Mouse (Mus musculus): ENCODE data around the gene Hcls1. TPM values are rescaled to one million over a fixed set of nuclear protein-coding genes. Genes with fewer than 3 reads are reported as not detected.

Hcls1 gene
- polyA plus RNA-seq, 1 experiment, result 0.02 TPM

DNA sequence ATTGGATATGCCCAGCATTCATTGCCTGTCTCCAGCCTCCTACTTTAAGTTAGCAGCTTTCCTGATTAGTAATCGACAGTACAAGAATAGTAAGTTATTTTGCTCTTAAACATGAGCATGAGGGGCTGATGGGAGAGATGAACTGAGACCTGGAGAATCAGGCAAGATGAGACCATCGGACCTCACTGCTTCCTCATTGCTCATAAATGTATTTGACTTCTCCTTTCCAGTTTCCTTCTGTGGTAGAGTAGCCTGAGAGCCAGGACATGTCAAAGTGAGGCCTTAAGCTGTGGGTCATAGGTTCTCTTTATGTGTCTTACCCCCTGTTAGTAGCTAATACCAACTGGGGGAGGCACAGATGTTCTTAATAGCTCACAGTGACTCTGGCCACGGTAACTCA, 1.0 kb downstream of the Hcls1 start:
- no peaks in the 10 kb centered on the region for H3K79me2 ChIP-seq (ENCODE audit: control insufficient read depth, insufficient read depth)
- no peaks in the 10 kb centered on the region for H3K27me3 ChIP-seq (ENCODE audit: control insufficient read depth, insufficient read depth, insufficient read length)
- no peak overlapping the region for H3ac ChIP-seq (ENCODE audit: control insufficient read depth, insufficient read length)
- H3K4me3 ChIP-seq, result no peak overlapping the region
- peaks cover 7% of the 10 kb centered on the region for H3K36me3 ChIP-seq (ENCODE audit: control insufficient read depth, insufficient read depth)
- H3K4me2 ChIP-seq (ENCODE audit: low read depth), result no peak overlapping the region
- TF ChIP-seq CEBPB (IDR thresholded peaks at IDR 0.05; ENCODE audit: insufficient read depth, poor library complexity, severe bottlenecking), result no peak
- TF ChIP-seq MAX (IDR thresholded peaks at IDR 0.05; ENCODE audit: low read depth), result no peak
- no peak for TF ChIP-seq USF1 (IDR thresholded peaks at IDR 0.05; ENCODE audit: low read depth)
- TF ChIP-seq POLR2AphosphoS2 (IDR thresholded peaks at IDR 0.05; ENCODE audit: insufficient read length, low read depth), result no peak
- TF ChIP-seq TCF12 (IDR thresholded peaks at IDR 0.05; ENCODE audit: insufficient read depth, poor library complexity, severe bottlenecking), result no peak
- TF ChIP-seq MYOD1 (IDR thresholded peaks at IDR 0.05; ENCODE audit: control insufficient read depth in 1 of 3, insufficient read length in 2 of 3, low read depth in 2 of 3), result no peak
- TF ChIP-seq E2F4 (IDR thresholded peaks at IDR 0.05; ENCODE audit: insufficient read depth), result no peak
- TF ChIP-seq SRF (IDR thresholded peaks at IDR 0.05; ENCODE audit: control insufficient read depth, insufficient read length, low read depth), result no peak
- TF ChIP-seq REST (IDR thresholded peaks at IDR 0.05; ENCODE audit: insufficient read depth, insufficient read length), result no peak
- TF ChIP-seq POLR2A (IDR thresholded peaks at IDR 0.05; ENCODE audit: insufficient read length, low read depth), result no peak
- TF ChIP-seq TCF3 (IDR thresholded peaks at IDR 0.05; ENCODE audit: insufficient read length, low read depth), result no peak
- TF ChIP-seq MYOG (IDR thresholded peaks at IDR 0.05; ENCODE audit: control insufficient read depth in 1 of 3, insufficient read depth in 1 of 3, insufficient read length in 2 of 3, low read depth in 2 of 3), result no peak

DNA sequence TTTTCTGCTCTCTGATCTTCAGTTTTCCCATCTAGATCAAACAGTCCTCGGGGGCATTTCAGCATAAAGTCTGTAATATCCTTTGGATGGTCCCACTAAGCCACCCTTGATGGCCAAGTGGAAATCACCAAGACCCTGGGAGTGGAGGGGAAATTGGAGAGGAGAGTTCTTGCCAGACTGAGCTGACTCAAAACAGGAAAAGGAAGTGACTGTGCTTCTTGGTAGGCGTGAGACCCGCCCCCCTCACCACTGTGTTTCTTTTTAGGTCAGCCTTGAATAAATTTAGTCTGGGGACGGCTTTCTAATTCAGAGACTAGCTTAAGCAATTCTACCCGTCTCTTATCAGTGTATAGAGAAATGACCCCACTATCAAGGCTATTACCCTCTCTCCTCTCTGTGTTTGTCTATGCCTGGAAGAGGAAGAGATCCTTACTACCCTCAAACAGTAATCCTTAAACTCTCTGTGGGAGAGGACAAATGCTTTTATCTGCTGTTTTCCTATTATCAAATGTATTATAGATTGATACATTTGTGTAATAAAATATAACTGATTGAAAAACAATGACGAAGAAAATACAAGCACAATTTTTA, 6.4 kb downstream of the Hcls1 start:
- Histone ChIP-seq H3ac (ENCODE audit: control insufficient read depth, insufficient read length) (no peak overlapping the region), H3K4me3 (no peak overlapping the region), H3K27me3 (ENCODE audit: control insufficient read depth, insufficient read depth, insufficient read length) (no peaks in the 10 kb centered on the region), H3K79me2 (ENCODE audit: control insufficient read depth, insufficient read depth) (no peaks in the 10 kb centered on the region), H3K36me3 (ENCODE audit: control insufficient read depth, insufficient read depth) (no peaks in the 10 kb centered on the region), H3K4me2 (ENCODE audit: low read depth) (no peak overlapping the region)
- TF ChIP-seq SRF (IDR thresholded peaks at IDR 0.05; ENCODE audit: control insufficient read depth, insufficient read length, low read depth) (no peak), E2F4 (IDR thresholded peaks at IDR 0.05; ENCODE audit: insufficient read depth) (no peak), TCF3 (IDR thresholded peaks at IDR 0.05; ENCODE audit: insufficient read length, low read depth) (no peak), POLR2A (IDR thresholded peaks at IDR 0.05; ENCODE audit: insufficient read length, low read depth) (no peak), REST (IDR thresholded peaks at IDR 0.05; ENCODE audit: insufficient read depth, insufficient read length) (no peak), MYOG (IDR thresholded peaks at IDR 0.05; ENCODE audit: control insufficient read depth in 1 of 3, insufficient read depth in 1 of 3, insufficient read length in 2 of 3, low read depth in 2 of 3) (no peak), TCF12 (IDR thresholded peaks at IDR 0.05; ENCODE audit: insufficient read depth, poor library complexity, severe bottlenecking) (no peak), MYOD1 (IDR thresholded peaks at IDR 0.05; ENCODE audit: control insufficient read depth in 1 of 3, insufficient read length in 2 of 3, low read depth in 2 of 3) (no peak), MAX (IDR thresholded peaks at IDR 0.05; ENCODE audit: low read depth) (no peak)

DNA sequence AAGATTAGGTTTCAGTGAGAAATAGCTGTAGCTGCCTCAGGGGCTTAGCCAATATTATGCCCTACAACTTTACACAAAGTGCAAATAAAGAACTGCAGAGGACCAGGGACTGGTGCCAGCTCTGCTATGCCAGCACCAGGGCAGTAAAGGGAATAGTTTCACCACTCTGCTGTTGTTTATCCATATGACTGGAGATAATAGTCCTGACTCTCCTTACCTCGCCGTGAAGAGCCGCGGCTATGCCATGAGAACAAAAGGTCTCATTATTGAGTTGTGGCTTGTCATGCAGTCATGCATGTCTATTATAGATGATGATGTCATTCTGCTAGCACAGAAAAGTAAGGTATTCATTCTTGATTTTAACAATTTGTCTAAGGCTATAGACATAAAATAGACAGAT, 7.1 kb downstream of the Hcls1 start:
- TF ChIP-seq TCF12 (IDR thresholded peaks at IDR 0.05; ENCODE audit: insufficient read depth, poor library complexity, severe bottlenecking) (no peak), POLR2AphosphoS2 (IDR thresholded peaks at IDR 0.05; ENCODE audit: insufficient read length, low read depth) (no peak), REST (IDR thresholded peaks at IDR 0.05; ENCODE audit: insufficient read depth, insufficient read length) (no peak), USF1 (IDR thresholded peaks at IDR 0.05; ENCODE audit: low read depth) (no peak), MAX (IDR thresholded peaks at IDR 0.05; ENCODE audit: low read depth) (no peak), TCF3 (IDR thresholded peaks at IDR 0.05; ENCODE audit: insufficient read length, low read depth) (no peak), MYOD1 (IDR thresholded peaks at IDR 0.05; ENCODE audit: control insufficient read depth in 1 of 3, insufficient read length in 2 of 3, low read depth in 2 of 3) (no peak), CEBPB (IDR thresholded peaks at IDR 0.05; ENCODE audit: insufficient read depth, poor library complexity, severe bottlenecking) (no peak), MYOG (IDR thresholded peaks at IDR 0.05; ENCODE audit: control insufficient read depth in 1 of 3, insufficient read depth in 1 of 3, insufficient read length in 2 of 3, low read depth in 2 of 3) (no peak), E2F4 (IDR thresholded peaks at IDR 0.05; ENCODE audit: insufficient read depth) (no peak), POLR2A (IDR thresholded peaks at IDR 0.05; ENCODE audit: insufficient read length, low read depth) (no peak), SRF (IDR thresholded peaks at IDR 0.05; ENCODE audit: control insufficient read depth, insufficient read length, low read depth) (no peak)
- H3K79me2 ChIP-seq (ENCODE audit: control insufficient read depth, insufficient read depth), result no peaks in the 10 kb centered on the region
- no peak overlapping the region for H3ac ChIP-seq (ENCODE audit: control insufficient read depth, insufficient read length)

DNA sequence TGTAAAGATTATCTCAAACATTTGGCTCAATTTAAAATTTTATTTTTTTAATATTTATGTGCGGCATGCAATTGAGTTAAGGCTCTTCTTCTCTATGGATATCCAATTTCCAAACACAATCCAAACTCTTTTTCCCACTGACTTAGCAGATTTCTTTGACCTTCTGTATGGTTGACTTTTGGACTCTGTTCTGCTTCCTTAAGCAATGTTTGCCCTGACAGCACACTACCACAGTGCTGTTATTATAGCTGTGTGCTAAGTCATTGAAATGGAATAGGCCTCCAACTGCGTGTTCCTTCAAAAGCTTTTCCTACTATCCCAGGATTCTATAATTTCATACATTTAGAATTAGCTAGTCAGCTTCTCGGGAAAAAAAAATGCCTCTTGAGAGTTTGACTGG, 8.8 kb downstream of the Hcls1 start:
- no peaks in the 10 kb centered on the region for H3K27me3 ChIP-seq (ENCODE audit: control insufficient read depth, insufficient read depth, insufficient read length)
- H3K79me2 ChIP-seq (ENCODE audit: control insufficient read depth, insufficient read depth), result no peaks in the 10 kb centered on the region
- no peak overlapping the region for H3K4me2 ChIP-seq (ENCODE audit: low read depth)
- no peak overlapping the region for H3ac ChIP-seq (ENCODE audit: control insufficient read depth, insufficient read length)
- no peaks in the 10 kb centered on the region for H3K36me3 ChIP-seq (ENCODE audit: control insufficient read depth, insufficient read depth)
- no peak overlapping the region for H3K4me3 ChIP-seq
- TF ChIP-seq POLR2AphosphoS2 (IDR thresholded peaks at IDR 0.05; ENCODE audit: insufficient read length, low read depth) (no peak), CEBPB (IDR thresholded peaks at IDR 0.05; ENCODE audit: insufficient read depth, poor library complexity, severe bottlenecking) (no peak), TCF12 (IDR thresholded peaks at IDR 0.05; ENCODE audit: insufficient read depth, poor library complexity, severe bottlenecking) (no peak), MYOD1 (IDR thresholded peaks at IDR 0.05; ENCODE audit: control insufficient read depth in 1 of 3, insufficient read length in 2 of 3, low read depth in 2 of 3) (no peak), USF1 (IDR thresholded peaks at IDR 0.05; ENCODE audit: low read depth) (no peak), POLR2A (IDR thresholded peaks at IDR 0.05; ENCODE audit: insufficient read length, low read depth) (no peak), E2F4 (IDR thresholded peaks at IDR 0.05; ENCODE audit: insufficient read depth) (no peak), MAX (IDR thresholded peaks at IDR 0.05; ENCODE audit: low read depth) (no peak), SRF (IDR thresholded peaks at IDR 0.05; ENCODE audit: control insufficient read depth, insufficient read length, low read depth) (no peak), REST (IDR thresholded peaks at IDR 0.05; ENCODE audit: insufficient read depth, insufficient read length) (no peak), TCF3 (IDR thresholded peaks at IDR 0.05; ENCODE audit: insufficient read length, low read depth) (no peak), MYOG (IDR thresholded peaks at IDR 0.05; ENCODE audit: control insufficient read depth in 1 of 3, insufficient read depth in 1 of 3, insufficient read length in 2 of 3, low read depth in 2 of 3) (no peak)

More for the DNA sequence above, 7.1 kb downstream of the Hcls1 start:
- H3K4me3 ChIP-seq, result no peak overlapping the region
- no peak overlapping the region for H3K4me2 ChIP-seq (ENCODE audit: low read depth)
- no peaks in the 10 kb centered on the region for H3K36me3 ChIP-seq (ENCODE audit: control insufficient read depth, insufficient read depth)
- no peaks in the 10 kb centered on the region for H3K27me3 ChIP-seq (ENCODE audit: control insufficient read depth, insufficient read depth, insufficient read length)
